Mouse (Mus musculus): ENCODE results near the gene Gpr150.

The Gpr150 gene

GRCm38 (mm10) chr13:76056896-76057266, at the start of gene Gpr150:
Gene Gpr150 (minus strand): TSS chr13:76056996.
- DNase-seq, result no peak

- no peak for DNase-seq
These were observed 45.2 kb upstream of the Gpr150 start for GRCm38 (mm10) chr13:76101989-76102388.

- DNase-seq, result peak; percentile 95
These were observed 41.9 kb upstream of the Gpr150 start, which contains the start of the genes Arsk and Ttc37 for GRCm38 (mm10) chr13:76098493-76099303. Gene Arsk (minus strand): TSS chr13:76098660. Gene Ttc37 (plus strand): TSS chr13:76098734.

GRCm38 (mm10) chr13:76098116-76098492, 41.3 kb upstream of the Gpr150 start:
- DNase-seq, result peak; percentile 59

- DNase-seq, result no peak
These were observed 17.5 kb upstream of the Gpr150 start for GRCm38 (mm10) chr13:76074323-76074722.

GRCm38 (mm10) chr13:76064363-76064945, 7.7 kb upstream of the Gpr150 start:
- DNase-seq, result no peak

GRCm38 (mm10) chr13:76063548-76063947, 6.8 kb upstream of the Gpr150 start:
- no peak for DNase-seq

- DNase-seq, result no peak
These were observed 5.8 kb upstream of the Gpr150 start for GRCm38 (mm10) chr13:76062569-76062968.

GRCm38 (mm10) chr13:76062126-76062525, 5.3 kb upstream of the Gpr150 start:
- no peak for DNase-seq

- no peak for DNase-seq
These were observed 2.8 kb upstream of the Gpr150 start for GRCm38 (mm10) chr13:76059591-76059990.

- DNase-seq, result no peak
These were observed 672 bp upstream of the Gpr150 start for GRCm38 (mm10) chr13:76057267-76058069.

GRCm38 (mm10) chr13:76056261-76056724, 503 bp downstream of the Gpr150 start:
- peak; percentile 67 for DNase-seq

- DNase-seq, result peak; percentile 14
These were observed 1.2 kb downstream of the Gpr150 start for GRCm38 (mm10) chr13:76055391-76056232.

- no peak for DNase-seq
These were observed 11.8 kb downstream of the Gpr150 start for GRCm38 (mm10) chr13:76044971-76045370.

- DNase-seq, result no peak
These were observed 14.3 kb downstream of the Gpr150 start for GRCm38 (mm10) chr13:76042455-76042854.

GRCm38 (mm10) chr13:76024588-76024987, 32.2 kb downstream of the Gpr150 start:
- DNase-seq, result no peak

GRCm38 (mm10) chr13:76021782-76022181, 35.0 kb downstream of the Gpr150 start:
- DNase-seq, result peak; percentile 6

- DNase-seq, result peak; percentile 7
These were observed 37.9 kb downstream of the Gpr150 start for GRCm38 (mm10) chr13:76018844-76019400.

GRCm38 (mm10) chr13:76017974-76018843, 38.6 kb downstream of the Gpr150 start, which contains the start of gene Rfesd:
Gene Rfesd (minus strand): TSS chr13:76018719.
- peak; percentile 97 for DNase-seq

- DNase-seq, result no peak
These were observed 39.3 kb downstream of the Gpr150 start for GRCm38 (mm10) chr13:76017465-76017864.

GRCm38 (mm10) chr13:76014511-76014910, 42.3 kb downstream of the Gpr150 start:
- no peak for DNase-seq

Data from lung, postnatal 36 days (tissue).